In the genomic region with DNA sequence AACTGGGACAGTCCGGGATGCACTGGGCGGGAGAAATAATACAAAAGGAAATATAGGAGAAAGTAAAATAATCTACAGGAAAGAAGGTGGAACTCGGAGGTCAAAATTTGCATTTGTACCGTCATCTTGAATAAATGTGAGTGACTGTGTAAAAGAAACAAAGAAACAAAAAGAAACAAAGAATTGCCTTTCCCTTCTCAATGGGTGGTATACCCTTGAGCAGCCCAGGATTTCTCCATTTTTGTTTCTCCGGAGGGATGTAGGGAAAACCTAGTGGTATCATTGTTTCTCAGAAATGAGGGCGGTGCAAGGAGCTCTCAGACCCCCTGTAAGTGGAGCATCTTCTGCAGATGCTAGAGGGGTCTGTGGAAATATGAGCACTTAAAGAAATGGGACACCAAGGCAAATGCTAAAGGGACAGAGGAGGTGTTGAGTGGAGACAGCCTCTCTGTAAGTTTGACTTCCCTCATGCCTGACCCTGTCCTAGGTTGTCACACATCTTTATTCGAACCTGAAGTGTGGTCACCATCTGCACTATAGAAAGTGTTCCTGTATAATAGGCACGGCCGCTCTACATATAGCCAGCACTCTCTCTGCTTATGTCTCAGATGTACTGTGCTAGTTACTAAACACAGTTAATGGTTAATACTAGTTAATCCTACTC, we compare ENCODE assay signal across 26 mouse cellular contexts. TPM values are rescaled to one million over a fixed set of nuclear protein-coding genes. Genes with fewer than 3 reads are reported as not detected.
DNase-seq lines count a peak whose midpoint lies in the region; TF ChIP-seq lines count a peak whose summit lies in the region.
"Had no signal": no experiment of that assay in that cellular context is flagged by ENCODE, and none has a peak within 500 bp of the region (broad histone marks: within the 10 kb centered on the region; RNA-seq: fewer than 3 reads in every experiment).

No protein-coding gene starts in this region.

- H3K9me3 ChIP-seq in ES-E14 (ENCODE audit: control insufficient read depth, insufficient read depth, low read depth, low read length), result no peaks in the 10 kb centered on the region
- no peaks in the 10 kb centered on the region for H3K9me3 ChIP-seq in limb, embryonic 10.5 days (replicated peaks)
- H3K9me3 ChIP-seq: embryonic facial prominence, embryonic 15.5 days; forebrain, embryonic 12.5 days had no signal

- WGBS in limb, embryonic 10.5 days, result 94% methylated on average over 9 of the region's 9 CpGs

- H3K27ac ChIP-seq in ES-E14 (ENCODE audit: insufficient read depth, low read depth, low read length, poor library complexity, severe bottlenecking), result peak overlapping the region; percentile 98
- H3K27ac ChIP-seq in limb, embryonic 10.5 days, result no peak overlapping the region
- H3K27ac ChIP-seq: embryonic facial prominence, embryonic 13.5 days; embryonic facial prominence, embryonic 15.5 days; forebrain, embryonic 10.5 days; forebrain, embryonic 12.5 days had no signal

- in situ Hi-C loops in ES-E14 (cut with MboI; ENCODE audit: low sequenced_read_pairs in 2 of 2, unreplicated experiment in 2 of 2), result no loop called here

- intact Hi-C loops in gastrocnemius, postnatal 36 days (cut with DNase I), result no loop called here

- H3K4me3 ChIP-seq in ES-E14 (ENCODE audit: insufficient read depth in 1 of 2, low read depth in 1 of 2, low read length in 2 of 2, poor library complexity in 1 of 2, severe bottlenecking in 1 of 2), result no peak overlapping the region; a peak in 1 of 4 replicates
- H3K4me3 ChIP-seq in limb, embryonic 10.5 days, result no peak overlapping the region
- H3K4me3 ChIP-seq: embryonic facial prominence, embryonic 13.5 days; embryonic facial prominence, embryonic 15.5 days; erythroblast, embryonic 14.5 days; forebrain, embryonic 10.5 days; forebrain, embryonic 12.5 days had no signal

- peak overlapping the region; percentile 31; the same call in 1 of the 2 replicates for H3K9ac ChIP-seq in ES-E14 (ENCODE audit: insufficient read depth, low read depth, low read length, poor library complexity, severe bottlenecking)
- H3K9ac ChIP-seq: embryonic facial prominence, embryonic 13.5 days; embryonic facial prominence, embryonic 15.5 days; forebrain, embryonic 12.5 days had no signal

- H3K27me3 ChIP-seq in limb, embryonic 10.5 days (ENCODE audit: low read depth, poor library complexity, severe bottlenecking), result no peaks in the 10 kb centered on the region
- H3K27me3 ChIP-seq: CH12.LX; embryonic facial prominence, embryonic 13.5 days; embryonic facial prominence, embryonic 15.5 days; forebrain, embryonic 12.5 days had no signal

- DNase-seq in heart, adult 11 months, result peak; percentile 37
- DNase-seq in heart, adult 18-20 months, result no peak
- peak; percentile 11 for DNase-seq in retina, embryonic 14.5 days (ENCODE audit: low spot score)
- DNase-seq in retina, postnatal 1 day, result no peak
- DNase-seq in ES-E14 (ENCODE audit: low read depth, low spot score), result peak; percentile 47
- peak; percentile 80 for DNase-seq in ZHBTc4 (ENCODE audit: low read depth, low spot score)
- no peak for DNase-seq in limb, embryonic 10.5 days (ENCODE audit: low spot score)
- no peak for DNase-seq in gastrocnemius, postnatal 36 days
- DNase-seq: adrenal gland, adult 2 months; adrenal gland, postnatal 10 days; adrenal gland, postnatal 25 days; B cell, adult 2 months; cerebellum, adult 11 months; cerebellum, adult 18-20 months; cerebellum, adult 8-10 months; cerebellum, adult 9-11 months; cerebellum, postnatal 14 days; cerebellum, postnatal 36 days; embryo, embryonic 11 days had no signal

- H3K4me1 ChIP-seq in ES-E14 (ENCODE audit: control insufficient read depth in 2 of 2, insufficient read depth in 2 of 2, low read length in 2 of 2, poor library complexity in 1 of 2), result peaks cover 10 to 12% of the 10 kb centered on the region in 2 experiments
- H3K4me1 ChIP-seq in limb, embryonic 10.5 days, result peaks cover 11% of the 10 kb centered on the region
- H3K4me1 ChIP-seq: embryonic facial prominence, embryonic 15.5 days; forebrain, embryonic 12.5 days had no signal

- H3K36me3 ChIP-seq in ES-E14 (ENCODE audit: control insufficient read depth, insufficient read depth, low read length, poor library complexity, severe bottlenecking), result no peaks in the 10 kb centered on the region
- no peaks in the 10 kb centered on the region for H3K36me3 ChIP-seq in limb, embryonic 10.5 days
- H3K36me3 ChIP-seq: embryonic facial prominence, embryonic 13.5 days; embryonic facial prominence, embryonic 15.5 days; forebrain, embryonic 10.5 days; forebrain, embryonic 12.5 days had no signal

TF ChIP-seq in ES-E14, 5 proteins besides CTCF, POLR2A, EP300 and RAD21:
- TF ChIP-seq ZNF384 (IDR thresholded peaks at IDR 0.05; ENCODE audit: low read depth, low read length), result no peak
- TF ChIP-seq ZC3H11A (IDR thresholded peaks at IDR 0.05; ENCODE audit: borderline replicate concordance, low read depth, low read length), result no peak
- no peak for TF ChIP-seq CHD2 (IDR thresholded peaks at IDR 0.05; ENCODE audit: low read depth, low read length)

RNA-seq across cellular contexts. Expression of gene Hmga2, which starts 45.8 kb away (rescaled TPM):
- not detected for total RNA-seq in heart, adult 18-20 months (2021)
- 5.8 and 21.6 TPM in 2 replicates for total RNA-seq in ES-E14 (2012; rRNA removed)
- polyA plus RNA-seq in limb, embryonic 10.5 days (2016; fragmentation: Nextera tagmentation; extraction: Ambion mirVana), result 129 and 160 TPM in 2 replicates
- total RNA-seq in gastrocnemius, postnatal 36 days (2021), result not detected
- total RNA-seq: CH12.LX, MEL had no signal

Comparison
In these comparisons a context has a peak if more than half of its experiments do, and no peak if none do; other contexts are left out.
1. DNase-seq: peak in heart, adult 11 months (single experiment), retina, embryonic 14.5 days (single experiment), ES-E14 (single experiment) and ZHBTc4 (single experiment); none in heart, adult 18-20 months (0 of 2), retina, postnatal 1 day (single experiment), limb, embryonic 10.5 days (single experiment) and gastrocnemius, postnatal 36 days (0 of 2).